Mouse (Mus musculus) spleen, postnatal 10 days (tissue): Measurements from ENCODE around the gene Poldip3.

ENCODE experiments used
- DNase-seq, 2 experiments: peaks; one replicate each; pipeline ENCODE4 v3.0.0; 2021 to 2022; ENCODE audit warnings: low spot score in 2 of 2

Gene Poldip3

GRCm38 (mm10) chr15:83149196-83150072 is at the start of gene Poldip3:
Gene Poldip3, minus strand, starts transcription at chr15:83149384.
- peak; percentile 98 to 99 for DNase-seq

GRCm38 (mm10) chr15:83193413-83193812 is 44.2 kb upstream of the Poldip3 start:
- no peak for DNase-seq

- no peak for DNase-seq
These were observed 33.2 kb upstream of the Poldip3 start for GRCm38 (mm10) chr15:83182351-83182750.

GRCm38 (mm10) chr15:83181800-83182330 is 32.7 kb upstream of the Poldip3 start:
- DNase-seq: no peak

- DNase-seq: no peak
These were observed 30.8 kb upstream of the Poldip3 start for GRCm38 (mm10) chr15:83180004-83180403.

- DNase-seq: no peak
These were observed 27.5 kb upstream of the Poldip3 start for GRCm38 (mm10) chr15:83176653-83177052.

- no peak for DNase-seq
These were observed 25.0 kb upstream of the Poldip3 start for GRCm38 (mm10) chr15:83173914-83174884.

GRCm38 (mm10) chr15:83172492-83173429 is 23.6 kb upstream of the Poldip3 start, which contains the start of gene Cyb5r3:
Gene Cyb5r3, minus strand, starts transcription at chr15:83172592.
- DNase-seq: no peak

GRCm38 (mm10) chr15:83171712-83172481 is 22.7 kb upstream of the Poldip3 start:
- DNase-seq: peak; percentile 92 to 97

GRCm38 (mm10) chr15:83170956-83171659 is 21.9 kb upstream of the Poldip3 start:
- DNase-seq: peak in 1 of 2 experiments; percentile 59

GRCm38 (mm10) chr15:83169772-83170722 is 20.9 kb upstream of the Poldip3 start:
- DNase-seq: peak; percentile 77 to 81

- DNase-seq: peak in 1 of 2 experiments; percentile 31
These were observed 19.9 kb upstream of the Poldip3 start for GRCm38 (mm10) chr15:83168875-83169771.

GRCm38 (mm10) chr15:83168311-83168710 is 19.1 kb upstream of the Poldip3 start:
- DNase-seq: no peak

GRCm38 (mm10) chr15:83167550-83168065 is 18.4 kb upstream of the Poldip3 start:
- no peak for DNase-seq

GRCm38 (mm10) chr15:83167126-83167525 is 17.9 kb upstream of the Poldip3 start:
- no peak for DNase-seq

- no peak for DNase-seq
These were observed 17.5 kb upstream of the Poldip3 start for GRCm38 (mm10) chr15:83166642-83167041.
